Mouse (Mus musculus): Measurements from ENCODE around the gene Pagr1a. TPM values are rescaled to one million over a fixed set of nuclear protein-coding genes. Genes with fewer than 3 reads are reported as not detected.

Pagr1a gene
- polyA plus RNA-seq (2012) = 67.0 and 68.3 TPM in 2 replicates

DNA sequence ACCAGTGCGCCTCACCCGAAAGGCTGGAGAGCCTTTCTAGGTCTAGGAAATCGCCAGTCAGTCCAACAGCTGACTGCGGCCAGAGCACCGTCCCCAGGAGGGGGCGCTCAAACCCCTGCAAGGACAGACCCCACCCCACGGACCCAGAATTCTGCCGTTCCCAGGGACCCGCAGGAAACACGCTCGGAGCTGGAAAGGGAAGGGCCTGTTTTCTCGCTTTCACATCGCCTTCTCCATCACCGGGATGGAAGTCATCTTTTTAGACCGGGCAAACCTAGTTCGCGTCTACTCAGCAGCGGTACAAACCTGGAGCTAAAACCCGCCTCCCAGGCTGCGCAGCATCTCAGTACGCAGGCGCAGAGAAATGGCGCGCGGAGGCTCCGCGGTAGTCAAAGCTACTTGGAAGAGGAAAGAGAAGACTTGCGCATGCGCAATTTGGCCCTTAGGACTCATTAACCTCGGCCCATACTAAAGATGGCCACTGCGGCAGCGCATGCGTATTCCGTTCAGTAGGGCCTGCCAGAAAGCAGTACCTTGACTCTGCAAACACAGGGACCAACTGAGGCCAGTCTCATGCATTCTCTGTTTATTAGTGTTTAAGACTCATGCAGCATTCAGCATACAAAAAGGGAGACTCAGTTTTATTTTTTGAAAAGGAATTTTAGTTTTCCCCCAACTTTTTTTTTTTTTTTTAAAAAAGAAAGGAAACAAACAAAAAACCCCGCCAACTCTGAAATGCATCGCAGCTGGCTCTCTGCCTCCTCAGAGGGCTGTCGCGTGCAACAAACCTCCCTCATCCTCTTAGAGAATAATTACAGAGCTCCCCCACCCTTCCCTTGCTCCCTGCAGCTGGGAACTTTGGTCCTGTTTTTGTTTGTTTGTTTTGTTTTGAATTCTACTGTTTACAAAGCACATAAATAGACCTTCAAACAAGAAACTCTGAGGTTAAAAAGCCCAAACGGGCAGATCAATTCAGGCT is at the start of gene Pagr1a:
Pagr1a (minus strand) TSS at position 382 of the 979 bp plus-strand sequence.

DNA sequence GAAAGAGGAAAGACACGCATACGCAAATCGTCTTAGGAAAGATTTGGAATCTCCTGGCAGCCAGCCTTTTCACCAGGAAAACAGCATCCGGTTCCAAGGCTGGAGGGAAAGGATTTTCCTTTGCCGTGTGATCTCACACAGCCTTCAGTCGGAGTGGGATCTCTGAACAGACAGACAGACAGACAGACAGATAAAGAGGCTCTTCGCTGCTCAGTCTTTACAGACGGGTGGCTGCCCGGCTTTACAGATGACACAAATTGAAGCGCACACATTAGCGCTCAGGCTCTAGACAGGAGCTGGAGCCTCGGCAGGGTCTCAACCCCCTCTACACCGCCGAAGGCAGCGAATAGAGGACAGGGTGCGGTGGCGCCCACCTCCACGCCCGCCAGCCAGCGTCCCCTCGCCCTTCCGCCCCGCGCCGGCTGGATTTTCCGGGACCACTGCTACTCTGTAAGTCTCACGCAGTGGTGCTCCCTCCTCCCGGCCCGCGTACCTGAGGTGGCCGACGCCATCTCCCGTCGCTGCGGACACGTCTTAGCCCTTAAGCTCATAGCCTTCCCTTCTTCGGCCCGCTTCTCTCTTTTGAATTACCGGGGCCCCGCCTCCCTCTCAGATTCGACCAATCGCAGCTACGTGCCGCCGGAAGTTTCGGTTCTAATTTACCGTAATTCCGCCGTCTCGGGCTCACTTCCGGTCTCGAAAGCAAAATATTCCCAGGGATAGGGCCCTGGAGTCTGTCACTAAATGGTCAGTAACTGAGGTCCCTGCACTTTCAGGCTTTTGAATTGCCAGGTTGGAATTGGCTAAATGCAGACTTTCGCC is 24.9 kb upstream of the Pagr1a start, which contains the start of gene Kif22:
Kif22 (minus strand) TSS at position 621 of the 822 bp plus-strand sequence.

DNA sequence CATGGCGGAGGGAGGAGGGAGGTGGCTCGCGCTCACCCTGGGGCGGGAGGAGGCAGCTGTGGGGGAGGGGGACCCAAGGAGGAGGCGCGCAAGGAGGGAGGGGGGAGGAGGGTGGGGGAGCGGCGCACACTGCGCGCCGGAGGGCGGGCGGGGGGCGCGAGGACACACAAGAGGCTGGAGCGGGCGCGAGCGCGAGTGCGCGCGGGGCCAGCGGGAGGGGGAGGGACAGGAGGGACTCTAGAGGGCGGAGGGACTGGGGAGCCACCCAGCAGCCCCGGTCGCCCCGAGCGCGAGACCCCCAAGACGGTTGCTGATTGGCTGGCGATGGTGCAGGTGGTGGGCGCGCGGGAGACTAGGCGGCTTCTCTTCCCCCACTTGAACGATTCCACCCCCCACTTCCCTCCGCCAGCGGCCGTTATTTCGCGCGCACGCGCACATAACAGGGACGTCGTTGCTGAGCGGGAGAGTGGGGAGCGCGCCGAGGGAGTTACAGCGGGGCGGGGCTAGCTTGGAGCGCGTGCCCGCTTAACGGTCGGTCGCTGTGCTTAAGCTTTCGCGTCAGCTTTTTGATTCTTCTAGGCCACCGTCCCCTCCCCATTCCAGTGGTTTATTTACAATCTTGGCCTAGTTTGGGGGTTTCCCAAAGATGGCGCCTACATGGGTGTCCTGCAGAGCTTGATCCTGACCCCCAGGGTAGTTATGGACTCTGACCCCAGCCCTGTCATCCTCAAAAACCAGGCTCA is 10.0 kb upstream of the Pagr1a start, which contains the start of gene Maz:
Maz (minus strand) TSS at position 54 of the 743 bp plus-strand sequence.

GRCm38 (mm10) chr7:127020901-127021562 is 3.9 kb upstream of the Pagr1a start, which contains the start of the genes Gm42742 and Prrt2:
TSS of gene Gm42742 (minus strand) at chr7:127021097.
TSS of gene Prrt2 (minus strand) at chr7:127021211.

DNA sequence TGATC is 869 bp downstream of the Pagr1a start, which contains the start of gene Pagr1b:
Pagr1b (minus strand) TSS at position 4 of the 5 bp plus-strand sequence.

DNA sequence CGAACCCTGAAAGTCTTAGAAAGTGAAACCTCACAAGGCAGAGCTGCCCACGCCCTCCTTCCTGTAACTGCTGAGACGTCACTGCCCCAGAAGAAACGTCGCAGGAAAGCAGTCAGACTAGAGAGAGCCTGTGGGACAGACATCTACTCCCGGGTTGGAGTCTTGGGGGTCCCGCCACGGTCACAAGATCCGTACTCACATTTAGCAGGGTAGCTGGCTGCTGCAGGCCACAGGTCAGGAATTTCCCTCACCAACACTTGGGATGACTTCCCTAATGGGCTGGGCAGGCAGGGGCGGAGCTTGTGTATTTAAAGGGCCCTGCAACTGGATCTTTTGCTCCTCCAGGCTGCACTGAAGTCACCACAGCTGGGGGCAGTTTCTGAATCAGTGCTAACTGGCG is 2.8 kb downstream of the Pagr1a start, which contains the start of gene Mvp:
Mvp (minus strand) TSS at position 302 of the 400 bp plus-strand sequence.

DNA sequence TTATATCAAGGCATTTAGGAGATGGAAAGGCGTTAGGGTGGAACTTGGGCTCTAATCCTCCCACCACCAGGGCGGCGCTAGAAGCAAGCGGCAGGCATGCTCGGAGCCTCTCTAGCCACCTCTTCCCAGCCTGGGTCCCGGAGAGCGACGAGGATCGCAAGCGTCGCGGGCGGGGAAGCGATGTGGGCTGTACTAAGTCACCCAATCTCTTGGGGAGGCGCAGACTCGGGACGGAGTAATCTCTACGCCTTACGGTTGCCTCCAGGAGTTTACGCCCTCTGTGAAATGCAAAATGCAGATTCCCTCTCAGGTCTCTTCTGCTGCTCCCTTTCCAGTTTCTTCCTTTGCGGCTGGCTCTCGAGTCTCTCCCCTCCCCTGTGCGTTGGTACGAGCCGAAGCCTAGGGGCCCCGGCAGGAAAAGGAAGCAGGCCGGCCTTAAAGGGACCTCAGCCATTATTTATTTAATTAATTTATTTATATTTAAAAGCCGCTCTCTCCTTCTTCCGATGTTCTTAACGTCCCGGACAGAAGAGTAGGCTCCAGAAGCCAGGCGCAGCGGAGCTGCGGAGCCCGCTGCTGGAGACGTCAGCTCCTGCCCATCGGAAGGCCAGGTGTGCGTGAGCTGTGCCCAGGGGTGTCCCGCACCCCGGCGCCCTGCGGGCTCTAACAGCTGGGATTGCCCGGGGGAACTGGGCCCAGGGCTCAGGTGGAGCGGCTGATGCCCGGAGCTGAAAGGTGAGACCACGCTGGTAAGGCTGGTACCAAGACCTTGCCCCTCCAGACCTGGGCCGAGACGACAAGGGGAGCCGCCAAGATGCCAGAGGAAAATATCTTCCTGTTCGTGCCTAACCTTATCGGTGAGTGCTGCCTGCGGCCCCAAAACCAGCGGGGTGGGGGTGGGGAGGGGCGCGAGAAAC is 40.9 kb downstream of the Pagr1a start, which contains the start of gene Cdiptos:
Cdiptos (minus strand) TSS at position 149 of the 917 bp plus-strand sequence.

GRCm38 (mm10) chr7:126975893-126975949 is 41.4 kb downstream of the Pagr1a start, which contains the start of gene Cdipt:
TSS of gene Cdipt (plus strand) at chr7:126975914.

Other genes starting within 250 kb of the Pagr1a start
- gene Ypel3, start 240.4 kb downstream of the Pagr1a start, polyA plus RNA-seq (2012) = 159 and 169 TPM in 2 replicates
- 1.5 and 2.0 TPM in 2 replicates for gene Tbx6, start 235.9 kb downstream of the Pagr1a start, polyA plus RNA-seq (2012)
- gene Ppp4c, start 224.9 kb downstream of the Pagr1a start, polyA plus RNA-seq (2012) = 163 and 164 TPM in 2 replicates
- gene Fam57b, start 219.7 kb downstream of the Pagr1a start, polyA plus RNA-seq (2012) = 0.24 and 0.80 TPM in 2 replicates
- gene 4930451I11Rik, start 185.7 kb downstream of the Pagr1a start, polyA plus RNA-seq (2012) = not detected in 2 replicates
- gene Doc2a, start 169.9 kb downstream of the Pagr1a start, polyA plus RNA-seq (2012) = 0.03 TPM in 1 of 2 replicates, not detected in the other
- 162 and 272 TPM in 2 replicates for gene Hirip3, start 155.4 kb downstream of the Pagr1a start, polyA plus RNA-seq (2012)
- 655 and 810 TPM in 2 replicates for gene Ino80e, start 155.0 kb downstream of the Pagr1a start, polyA plus RNA-seq (2012)
- gene Taok2, start 132.6 kb downstream of the Pagr1a start, polyA plus RNA-seq (2012) = 176 and 182 TPM in 2 replicates
- 46.0 and 48.8 TPM in 2 replicates for gene Tmem219, start 94.4 kb downstream of the Pagr1a start, polyA plus RNA-seq (2012)
- 24.7 and 27.7 TPM in 2 replicates for gene Kctd13, start 88.5 kb downstream of the Pagr1a start, polyA plus RNA-seq (2012)
- 0.35 TPM in 1 of 2 replicates, not detected in the other for gene Asphd1, start 67.8 kb downstream of the Pagr1a start, polyA plus RNA-seq (2012)
- gene Sez6l2, start 66.8 kb downstream of the Pagr1a start, polyA plus RNA-seq (2012) = 1.5 and 2.1 TPM in 2 replicates
- 127 and 143 TPM in 2 replicates for gene Cdipt, start 41.4 kb downstream of the Pagr1a start, polyA plus RNA-seq (2012)
- gene Cdiptos, start 41.3 kb downstream of the Pagr1a start, polyA plus RNA-seq (2012) = 0.74 and 0.75 TPM in 2 replicates
- 25.1 and 28.0 TPM in 2 replicates for gene Mvp, start 2.7 kb downstream of the Pagr1a start, polyA plus RNA-seq (2012)
- gene Pagr1b, start 868 bp downstream of the Pagr1a start, polyA plus RNA-seq (2012) = 9.4 TPM in 1 of 2 replicates, not detected in the other
- 146 and 149 TPM in 2 replicates for gene Gm42742, start 3.7 kb upstream of the Pagr1a start, polyA plus RNA-seq (2012)
- 0.61 and 0.66 TPM in 2 replicates for gene Prrt2, start 3.9 kb upstream of the Pagr1a start, polyA plus RNA-seq (2012)
- gene Maz, start 9.7 kb upstream of the Pagr1a start, polyA plus RNA-seq (2012) = 845 and 941 TPM in 2 replicates
- 29.9 and 30.8 TPM in 2 replicates for gene Kif22, start 25.1 kb upstream of the Pagr1a start, polyA plus RNA-seq (2012)
- gene Zg16, start 70.0 kb upstream of the Pagr1a start, polyA plus RNA-seq (2012) = 0.86 and 0.89 TPM in 2 replicates
- 106 and 120 TPM in 2 replicates for gene AI467606, start 74.0 kb upstream of the Pagr1a start, polyA plus RNA-seq (2012)
- gene Qprt, start 104.9 kb upstream of the Pagr1a start, polyA plus RNA-seq (2012) = 1.9 and 3.5 TPM in 2 replicates
- 137 and 157 TPM in 2 replicates for gene Spn, start 120.5 kb upstream of the Pagr1a start, polyA plus RNA-seq (2012)
- gene Cd2bp2, start 178.7 kb upstream of the Pagr1a start, polyA plus RNA-seq (2012) = 56.3 and 72.8 TPM in 2 replicates
- 65.6 and 68.1 TPM in 2 replicates for gene Tbc1d10b, start 191.1 kb upstream of the Pagr1a start, polyA plus RNA-seq (2012)
- gene Mylpf, start 191.5 kb upstream of the Pagr1a start, polyA plus RNA-seq (2012) = 1.6 and 3.1 TPM in 2 replicates
- 21.1 and 24.7 TPM in 2 replicates for gene Zfp553, start 215.7 kb upstream of the Pagr1a start, polyA plus RNA-seq (2012)
- 148 and 225 TPM in 2 replicates for gene Sept1, start 215.8 kb upstream of the Pagr1a start, polyA plus RNA-seq (2012)
- 82.3 and 89.5 TPM in 2 replicates for gene Zfp771, start 226.9 kb upstream of the Pagr1a start, polyA plus RNA-seq (2012)
- gene Dctpp1, start 243.4 kb upstream of the Pagr1a start, polyA plus RNA-seq (2012) = 154 and 169 TPM in 2 replicates